Mouse (Mus musculus): ENCODE measurements around the gene Fbxw7. TPM values are rescaled to one million over a fixed set of nuclear protein-coding genes. Genes with fewer than 3 reads are reported as not detected.

Gene Fbxw7
- polyA plus RNA-seq, 1 experiment, result 167 TPM

DNA sequence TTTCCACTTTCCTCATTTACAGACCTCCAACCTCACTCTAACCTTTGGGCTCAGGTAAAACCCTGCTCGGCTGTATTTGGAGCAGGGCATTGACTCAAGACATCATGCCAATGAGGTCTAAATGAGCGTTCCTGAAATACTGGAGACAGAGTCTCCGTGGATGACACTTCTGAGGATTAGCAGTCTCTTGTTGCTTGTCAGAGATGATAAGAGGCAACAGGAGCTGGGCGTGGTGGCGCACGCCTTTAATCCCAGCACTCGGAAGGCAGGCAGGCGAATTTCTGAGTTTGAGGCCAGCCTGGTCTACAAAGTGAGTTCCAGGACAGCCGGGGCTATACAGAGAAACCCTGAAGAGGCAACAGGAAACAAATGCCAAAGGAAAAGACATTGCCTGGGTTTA lies 11.0 kb upstream of the Fbxw7 start:
- TF ChIP-seq CTCF (IDR thresholded peaks at IDR 0.05; ENCODE audit: extremely low read depth, insufficient read depth, low read length) (no peak), POLR2A (IDR thresholded peaks at IDR 0.05; ENCODE audit: extremely low read depth, insufficient read depth, low read length) (no peak)
- Histone ChIP-seq H3K27ac (ENCODE audit: insufficient read depth, low read length) (no peak overlapping the region), H3K4me3 (ENCODE audit: insufficient read depth, low read length) (no peak overlapping the region), H3K4me1 (ENCODE audit: control insufficient read depth, insufficient read depth, low read length) (no peaks in the 10 kb centered on the region)

DNA sequence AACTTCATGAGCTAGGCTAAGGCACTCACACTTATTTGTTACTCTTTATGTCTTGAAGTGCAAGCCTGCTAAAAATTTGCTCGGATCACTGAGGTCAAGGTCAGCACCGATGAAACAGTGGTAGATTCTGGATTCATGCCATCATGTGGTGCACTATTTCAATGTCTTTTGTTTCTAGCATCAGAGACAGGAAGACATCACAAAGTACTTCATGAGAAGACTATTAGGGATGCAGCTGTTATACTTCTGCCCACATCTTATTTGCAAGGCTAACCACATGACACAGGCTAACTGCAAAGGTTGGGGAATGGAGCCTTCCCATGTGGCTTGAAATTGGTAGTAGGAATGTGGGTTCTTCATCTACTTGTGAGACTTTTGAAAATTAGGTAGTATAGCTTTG lies 8.9 kb upstream of the Fbxw7 start:
- H3K4me1 ChIP-seq (ENCODE audit: control insufficient read depth, insufficient read depth, low read length), result no peaks in the 10 kb centered on the region
- H3K27ac ChIP-seq (ENCODE audit: insufficient read depth, low read length), result no peak overlapping the region
- TF ChIP-seq CTCF (IDR thresholded peaks at IDR 0.05; ENCODE audit: extremely low read depth, insufficient read depth, low read length) (no peak), POLR2A (IDR thresholded peaks at IDR 0.05; ENCODE audit: extremely low read depth, insufficient read depth, low read length) (no peak)
- no peak overlapping the region for H3K4me3 ChIP-seq (ENCODE audit: insufficient read depth, low read length)

DNA sequence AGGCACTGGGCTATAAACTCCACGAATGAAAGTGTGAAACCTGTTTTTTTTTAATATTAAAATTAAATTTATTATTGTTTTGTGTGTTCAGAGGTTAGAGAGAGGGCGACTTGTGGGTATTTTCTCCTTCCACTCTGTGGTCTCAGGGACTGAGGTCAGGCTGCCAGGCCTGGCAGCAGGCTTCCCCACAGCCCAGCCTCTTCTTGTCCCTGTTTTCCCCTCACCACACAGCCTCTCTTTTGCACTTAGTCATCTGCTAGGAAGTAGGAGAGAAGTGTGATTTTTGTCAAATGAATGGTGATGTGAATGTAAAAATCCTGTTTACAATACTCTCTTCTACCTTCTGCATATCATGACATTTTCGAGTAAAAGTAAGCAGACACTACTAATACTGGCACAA lies 7.2 kb upstream of the Fbxw7 start:
- Histone ChIP-seq H3K4me1 (ENCODE audit: control insufficient read depth, insufficient read depth, low read length) (no peaks in the 10 kb centered on the region), H3K27ac (ENCODE audit: insufficient read depth, low read length) (no peak overlapping the region), H3K4me3 (ENCODE audit: insufficient read depth, low read length) (no peak overlapping the region)
- TF ChIP-seq CTCF (IDR thresholded peaks at IDR 0.05; ENCODE audit: extremely low read depth, insufficient read depth, low read length), result no peak
- no peak for TF ChIP-seq POLR2A (IDR thresholded peaks at IDR 0.05; ENCODE audit: extremely low read depth, insufficient read depth, low read length)

DNA sequence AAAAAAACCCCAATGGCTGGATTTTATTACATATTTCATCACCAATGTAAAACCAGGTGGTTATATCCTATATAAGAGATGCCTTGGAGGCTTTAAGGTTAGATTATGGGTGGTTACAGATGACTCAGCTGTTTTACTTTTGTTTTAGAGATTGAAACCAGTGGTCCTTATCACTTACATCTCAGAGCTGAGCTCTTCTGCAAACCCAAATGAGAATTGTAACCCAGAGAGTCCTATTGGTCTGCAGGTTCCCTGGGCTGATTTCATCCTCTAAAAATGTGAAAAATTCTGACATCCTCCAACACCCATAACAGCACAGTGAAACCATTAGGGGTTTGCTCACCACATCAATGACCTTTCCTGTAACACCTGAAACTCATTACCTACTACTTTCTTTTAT lies 6.2 kb upstream of the Fbxw7 start:
- no peaks in the 10 kb centered on the region for H3K4me1 ChIP-seq (ENCODE audit: control insufficient read depth, insufficient read depth, low read length)
- TF ChIP-seq CTCF (IDR thresholded peaks at IDR 0.05; ENCODE audit: extremely low read depth, insufficient read depth, low read length), result no peak
- H3K27ac ChIP-seq (ENCODE audit: insufficient read depth, low read length), result no peak overlapping the region
- H3K4me3 ChIP-seq (ENCODE audit: insufficient read depth, low read length), result no peak overlapping the region

DNA sequence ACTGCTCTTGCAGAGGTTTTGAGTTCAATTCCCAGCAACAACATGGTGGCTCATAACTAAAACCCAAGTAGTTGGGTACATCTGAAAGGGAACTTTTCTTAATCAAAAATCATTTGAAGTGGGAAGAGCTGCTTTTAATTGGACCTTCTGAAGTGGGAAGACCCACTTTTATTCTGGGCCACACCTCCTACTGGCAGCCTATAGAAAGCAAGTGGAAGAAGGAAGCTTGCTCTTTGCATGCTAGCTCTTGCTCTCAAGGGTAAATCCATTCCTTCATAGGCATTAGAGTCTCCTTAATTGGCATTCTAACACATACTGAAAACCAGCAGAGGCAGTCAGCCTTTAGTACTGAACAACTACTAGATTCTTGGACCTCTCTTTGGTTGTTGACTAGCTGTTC lies 4.3 kb upstream of the Fbxw7 start:
- H3K27ac ChIP-seq (ENCODE audit: insufficient read depth, low read length), result no peak overlapping the region
- no peaks in the 10 kb centered on the region for H3K4me1 ChIP-seq (ENCODE audit: control insufficient read depth, insufficient read depth, low read length)
- H3K4me3 ChIP-seq (ENCODE audit: insufficient read depth, low read length), result no peak overlapping the region
- TF ChIP-seq CTCF (IDR thresholded peaks at IDR 0.05; ENCODE audit: extremely low read depth, insufficient read depth, low read length), result no peak
- TF ChIP-seq POLR2A (IDR thresholded peaks at IDR 0.05; ENCODE audit: extremely low read depth, insufficient read depth, low read length), result no peak

DNA sequence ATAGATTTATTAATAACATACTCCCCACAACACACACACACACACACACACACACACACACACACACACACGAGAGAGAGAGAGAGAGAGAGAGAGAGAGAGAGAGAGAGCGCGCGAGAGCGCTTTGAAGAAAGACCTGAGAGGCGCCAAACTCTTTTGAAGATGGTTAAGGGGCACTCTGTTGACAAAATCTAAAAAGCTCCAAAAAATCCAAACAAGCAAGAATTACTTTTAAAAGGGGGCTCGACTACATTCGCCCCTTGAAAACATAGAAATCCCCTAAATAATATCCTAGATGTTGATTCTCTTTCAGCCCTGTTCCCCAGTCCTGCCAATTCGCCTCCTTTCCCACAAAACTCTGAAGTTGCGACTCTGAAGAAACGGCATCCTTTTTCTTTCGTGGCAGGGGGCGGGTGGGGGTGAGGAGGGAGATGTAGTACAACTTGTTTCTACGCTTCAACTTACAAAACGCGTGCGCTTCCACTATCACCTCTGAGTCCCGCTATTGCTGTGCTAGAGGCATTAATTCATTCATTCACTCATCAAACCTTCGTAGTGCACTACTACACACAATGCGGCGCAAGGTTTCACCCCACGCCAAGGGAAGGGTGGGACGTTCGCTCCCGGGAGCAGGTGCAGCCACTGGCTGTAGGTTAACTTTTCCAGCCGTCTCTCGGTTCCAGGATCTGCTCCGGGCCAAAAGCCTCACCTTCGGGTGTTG lies 1.5 kb upstream of the Fbxw7 start:
- Histone ChIP-seq H3K4me1 (ENCODE audit: control insufficient read depth, insufficient read depth, low read length) (no peaks in the 10 kb centered on the region; the same call in 1 of the 2 replicates), H3K4me3 (ENCODE audit: insufficient read depth, low read length) (peak overlapping the region; percentile 77), H3K27ac (ENCODE audit: insufficient read depth, low read length) (peak overlapping the region; percentile 33)
- TF ChIP-seq CTCF (IDR thresholded peaks at IDR 0.05; ENCODE audit: extremely low read depth, insufficient read depth, low read length) (no peak), POLR2A (IDR thresholded peaks at IDR 0.05; ENCODE audit: extremely low read depth, insufficient read depth, low read length) (no peak)

DNA sequence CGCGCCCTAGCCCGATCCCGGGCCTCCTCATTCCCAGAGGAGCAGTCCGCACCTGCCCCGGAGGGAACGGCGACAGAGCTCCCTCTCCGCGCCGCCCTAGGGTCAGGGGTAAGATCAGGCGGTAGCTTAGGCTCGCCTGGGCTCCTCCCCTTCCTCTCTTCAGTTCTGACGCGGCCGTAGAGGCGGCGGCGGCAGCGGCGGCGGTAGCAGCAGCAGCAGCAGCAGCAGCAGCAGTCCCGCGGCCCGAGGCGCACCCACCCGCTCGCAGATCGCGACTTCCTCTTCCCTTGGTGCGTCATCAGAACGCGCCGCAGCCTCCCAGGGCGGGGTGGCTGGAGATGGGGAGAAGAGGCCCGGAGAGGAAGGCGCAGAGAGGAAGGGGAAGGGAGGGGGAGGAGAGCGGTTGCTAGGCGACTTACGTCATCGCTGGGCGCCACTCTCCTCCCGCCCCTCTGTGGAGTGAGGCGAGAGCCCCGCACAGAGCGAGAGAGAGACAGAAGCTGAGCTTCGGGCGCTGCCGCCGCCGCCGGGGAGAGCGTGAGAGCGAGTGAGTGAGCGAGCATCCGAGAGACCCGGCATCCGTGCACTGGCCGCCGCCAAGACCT lies 809 bp upstream of the Fbxw7 start:
- TF ChIP-seq POLR2A (IDR thresholded peaks at IDR 0.05; ENCODE audit: extremely low read depth, insufficient read depth, low read length) (peak; percentile 91), CTCF (IDR thresholded peaks at IDR 0.05; ENCODE audit: extremely low read depth, insufficient read depth, low read length) (no peak)
- Histone ChIP-seq H3K4me1 (ENCODE audit: control insufficient read depth, insufficient read depth, low read length) (no peaks in the 10 kb centered on the region; the same call in 1 of the 2 replicates), H3K27ac (ENCODE audit: insufficient read depth, low read length) (peak overlapping the region; percentile 33), H3K4me3 (ENCODE audit: insufficient read depth, low read length) (peak overlapping the region; percentile 77)

DNA sequence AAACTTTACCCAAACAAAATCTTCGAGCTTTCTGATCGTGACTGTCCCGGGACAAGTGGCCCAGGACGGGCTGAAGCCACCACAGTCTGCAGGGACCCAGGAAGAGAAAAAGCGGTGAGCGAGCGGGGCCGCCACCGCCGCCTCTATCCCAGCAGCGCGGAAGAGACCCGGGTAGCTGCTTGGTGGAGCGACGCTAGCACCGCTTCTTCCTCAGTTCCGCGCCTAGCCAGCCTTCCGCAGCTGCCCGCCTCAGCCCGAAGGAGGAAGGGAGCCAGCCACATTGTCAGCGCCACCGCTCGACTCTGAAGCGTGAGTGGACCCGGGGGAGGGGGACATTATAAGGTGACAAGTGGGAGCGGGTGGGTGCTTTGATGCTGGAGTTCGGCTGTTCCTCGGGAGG lies 393 bp downstream of the Fbxw7 start:
- H3K27ac ChIP-seq (ENCODE audit: insufficient read depth, low read length), result no peak overlapping the region
- no peaks in the 10 kb centered on the region; the same call in 1 of the 2 replicates for H3K4me1 ChIP-seq (ENCODE audit: control insufficient read depth, insufficient read depth, low read length)
- peak overlapping the region; percentile 77 for H3K4me3 ChIP-seq (ENCODE audit: insufficient read depth, low read length)
- TF ChIP-seq CTCF (IDR thresholded peaks at IDR 0.05; ENCODE audit: extremely low read depth, insufficient read depth, low read length) (no peak), POLR2A (IDR thresholded peaks at IDR 0.05; ENCODE audit: extremely low read depth, insufficient read depth, low read length) (no peak)

DNA sequence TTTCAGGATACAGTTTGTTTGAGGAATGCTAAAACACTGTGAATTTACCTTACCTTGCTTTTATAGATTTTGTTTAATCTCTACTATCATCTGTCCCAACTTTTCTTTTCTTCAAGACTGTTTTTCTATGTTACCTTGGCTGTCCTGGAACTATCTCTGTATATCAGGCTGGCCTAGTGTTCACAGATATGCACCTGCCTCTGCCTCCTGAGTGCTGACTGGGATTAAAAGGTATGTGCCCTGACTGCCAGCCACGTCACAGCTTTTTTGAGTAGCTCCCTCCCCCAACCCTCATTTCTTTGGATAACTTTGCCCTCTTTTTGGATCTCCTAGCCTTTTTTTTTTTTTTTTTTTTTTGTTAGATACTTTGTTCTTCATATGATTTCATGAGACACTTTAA lies 1.9 kb downstream of the Fbxw7 start:
- TF ChIP-seq POLR2A (IDR thresholded peaks at IDR 0.05; ENCODE audit: extremely low read depth, insufficient read depth, low read length), result no peak
- TF ChIP-seq CTCF (IDR thresholded peaks at IDR 0.05; ENCODE audit: extremely low read depth, insufficient read depth, low read length), result no peak
- Histone ChIP-seq H3K4me1 (ENCODE audit: control insufficient read depth, insufficient read depth, low read length) (no peaks in the 10 kb centered on the region; the same call in 1 of the 2 replicates), H3K4me3 (ENCODE audit: insufficient read depth, low read length) (no peak overlapping the region), H3K27ac (ENCODE audit: insufficient read depth, low read length) (no peak overlapping the region)

DNA sequence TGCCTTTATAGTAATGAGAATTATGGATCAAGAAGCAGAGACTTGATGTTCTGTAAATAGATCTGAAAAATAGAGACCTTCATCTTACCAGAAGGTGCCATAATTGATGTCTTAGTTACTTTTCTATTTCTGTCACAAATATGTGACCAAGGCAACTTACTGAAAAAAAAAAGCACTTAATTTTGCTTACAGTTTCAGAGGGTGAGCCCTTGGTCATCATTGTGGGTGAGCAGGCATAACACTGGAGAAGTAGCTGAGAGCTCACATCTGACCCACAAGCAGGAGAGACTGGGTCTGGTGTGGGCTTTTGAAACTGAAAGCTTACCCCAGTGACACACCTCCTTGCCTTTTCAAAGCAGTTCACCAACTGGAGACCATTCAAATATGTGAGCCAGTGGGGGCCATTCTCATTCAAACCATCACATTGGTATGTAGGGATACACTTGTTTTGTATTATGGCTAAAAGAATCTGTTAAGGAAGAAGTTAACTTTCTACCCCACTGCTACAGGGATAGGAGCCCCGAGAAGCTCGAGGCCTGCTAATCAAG lies 5.7 kb downstream of the Fbxw7 start:
- H3K4me3 ChIP-seq (ENCODE audit: insufficient read depth, low read length), result no peak overlapping the region
- TF ChIP-seq POLR2A (IDR thresholded peaks at IDR 0.05; ENCODE audit: extremely low read depth, insufficient read depth, low read length), result no peak
- TF ChIP-seq CTCF (IDR thresholded peaks at IDR 0.05; ENCODE audit: extremely low read depth, insufficient read depth, low read length), result no peak
- no peak overlapping the region for H3K27ac ChIP-seq (ENCODE audit: insufficient read depth, low read length)
- H3K4me1 ChIP-seq (ENCODE audit: control insufficient read depth, insufficient read depth, low read length), result no peaks in the 10 kb centered on the region; the same call in 1 of the 2 replicates
